Mouse (Mus musculus): ENCODE results near the gene Gm9046.
"Not testable (repeated sequence)": the region's sequence is repeated elsewhere in the genome, so short reads cannot be mapped to it uniquely, and the experiment has no call there.

Gm9046 gene

GRCm38 (mm10) chr10:118343155-118343554 is at the start of gene Gm9046:
TSS of gene Gm9046 (minus strand) at chr10:118343255.
- DNase-seq: not testable (repeated sequence)

GRCm38 (mm10) chr10:118370443-118370842 is 27.4 kb upstream of the Gm9046 start:
- DNase-seq: peak; percentile 93

- DNase-seq: peak; percentile 5 to 6
Observed at GRCm38 (mm10) chr10:118369518-118369917, 26.5 kb upstream of the Gm9046 start.

- not testable (repeated sequence) for DNase-seq
Observed at GRCm38 (mm10) chr10:118354005-118354404, 10.9 kb upstream of the Gm9046 start, which contains the start of gene Gm9049. TSS of gene Gm9049 (minus strand) at chr10:118354105.

- not testable (repeated sequence) for DNase-seq
Observed at GRCm38 (mm10) chr10:118348579-118348978, 5.5 kb upstream of the Gm9046 start, which contains the start of gene Gm9048. TSS of gene Gm9048 (minus strand) at chr10:118348679.

GRCm38 (mm10) chr10:118337731-118338130 is 5.3 kb downstream of the Gm9046 start, which contains the start of gene Gm9045:
TSS of gene Gm9045 (minus strand) at chr10:118337831.
- DNase-seq: not testable (repeated sequence)

GRCm38 (mm10) chr10:118332308-118332707 is 10.7 kb downstream of the Gm9046 start, which contains the start of gene Gm9044:
TSS of gene Gm9044 (minus strand) at chr10:118332408.
- not testable (repeated sequence) for DNase-seq

GRCm38 (mm10) chr10:118326869-118327268 is 16.2 kb downstream of the Gm9046 start, which contains the start of gene Gm9040:
TSS of gene Gm9040 (minus strand) at chr10:118326969.
- DNase-seq: not testable (repeated sequence)

- no peak for DNase-seq
Observed at GRCm38 (mm10) chr10:118319024-118319423, 24.0 kb downstream of the Gm9046 start.

GRCm38 (mm10) chr10:118302133-118302532 is 40.9 kb downstream of the Gm9046 start:
- not testable (repeated sequence) for DNase-seq

GRCm38 (mm10) chr10:118294938-118295337 is 48.1 kb downstream of the Gm9046 start, which contains the start of gene Iltifb:
TSS of gene Iltifb (minus strand) at chr10:118295038.
- no peak for DNase-seq
